Mouse (Mus musculus): Measurements from ENCODE around the gene Zfp119b. TPM values are rescaled to one million over a fixed set of nuclear protein-coding genes. Genes with fewer than 3 reads are reported as not detected.
"Not testable (repeated sequence)": the region's sequence is repeated elsewhere in the genome, so short reads cannot be mapped to it uniquely, and the experiment has no call there.

The Zfp119b gene
- total RNA-seq, 4 experiments from 2014 or later, result 3.3 to 5.6 (median 3.8) TPM

DNA sequence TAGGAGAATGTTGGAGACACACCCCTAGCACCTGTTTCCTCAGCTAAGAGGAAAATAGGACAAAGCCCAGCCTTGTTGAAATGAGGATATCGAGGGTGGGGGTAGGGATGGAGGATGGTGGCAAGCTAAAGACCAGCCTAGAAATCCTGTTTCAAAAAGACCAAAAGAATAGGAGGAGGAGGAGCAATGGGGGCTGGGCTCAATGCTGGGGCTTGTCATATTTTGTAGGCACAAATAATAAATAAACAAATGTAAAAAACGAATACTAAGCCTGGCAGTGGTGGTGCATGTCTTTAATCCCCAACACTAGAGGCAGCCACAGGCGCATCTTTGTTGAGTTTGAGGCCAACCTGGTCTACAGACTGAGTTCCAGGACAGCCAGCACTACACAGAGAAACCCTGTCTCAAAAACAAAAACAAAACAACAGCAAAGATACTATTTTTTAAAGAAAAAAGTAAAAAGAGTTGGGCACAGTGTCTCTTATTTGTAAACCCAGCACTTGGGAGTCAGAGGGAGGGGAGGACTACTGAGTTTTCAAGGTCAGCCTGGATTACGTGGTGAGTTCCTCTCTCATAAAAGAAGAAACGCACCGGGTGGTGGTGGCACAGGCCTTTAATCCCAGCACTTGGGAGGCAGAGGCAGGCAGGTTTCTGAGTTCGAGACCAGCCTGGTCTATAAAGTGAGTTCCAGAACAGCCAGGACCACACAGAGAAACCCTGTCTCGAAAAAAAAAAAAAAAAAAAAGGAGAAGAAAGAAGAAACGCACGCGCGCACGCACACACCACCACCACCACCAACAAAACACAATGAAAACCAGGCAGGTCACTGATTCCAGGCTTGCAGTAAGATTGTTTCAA is 8.7 kb upstream of the Zfp119b start:
- DNase-seq (ENCODE audit: low spot score in 2 of 2), result no peak

- peak; percentile 54 to 74 for DNase-seq (ENCODE audit: low spot score in 2 of 2)
These were observed 7.9 kb upstream of the Zfp119b start for GRCm38 (mm10) chr17:55957168-55957567.

DNA sequence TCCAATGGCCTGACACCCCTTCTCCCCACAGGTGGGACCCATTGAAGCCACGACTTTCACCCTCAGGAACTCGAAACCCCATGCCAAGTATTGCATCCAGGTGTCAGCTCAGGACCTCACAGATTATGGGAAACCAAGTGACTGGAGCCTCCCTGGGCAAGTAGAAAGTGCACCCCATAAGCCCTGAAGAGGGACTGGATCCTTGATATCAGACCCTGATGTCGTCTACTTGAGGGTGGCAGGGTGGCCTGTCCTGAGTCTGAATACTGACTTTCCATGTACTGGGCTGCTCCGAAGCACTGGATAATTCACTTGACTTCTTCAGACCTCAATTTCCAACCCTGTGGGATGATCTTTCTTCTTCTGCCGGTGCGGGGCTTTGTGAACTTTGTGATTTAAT is 7.3 kb upstream of the Zfp119b start:
- peak in 1 of 2 experiments; percentile 17 for DNase-seq (ENCODE audit: low spot score in 2 of 2)

DNA sequence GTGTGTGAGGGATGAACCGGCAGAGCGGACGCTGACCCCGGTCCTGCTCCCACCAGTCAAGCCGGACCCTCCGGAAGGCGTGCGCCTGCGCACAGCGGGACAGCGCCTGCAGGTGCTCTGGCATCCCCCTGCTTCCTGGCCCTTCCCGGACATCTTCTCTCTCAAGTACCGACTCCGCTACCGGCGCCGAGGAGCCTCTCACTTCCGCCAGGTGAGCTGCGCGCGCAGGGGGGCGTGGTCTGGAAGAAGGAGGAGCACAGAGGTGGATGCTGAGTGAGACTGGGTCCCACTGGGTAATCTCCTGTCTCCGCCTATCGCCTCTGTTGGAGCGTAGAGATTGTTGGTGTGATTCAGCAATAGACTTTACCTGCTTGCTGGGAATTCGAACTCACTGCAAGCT is 6.8 kb upstream of the Zfp119b start:
- peak; percentile 57 to 64 for DNase-seq (ENCODE audit: low spot score in 2 of 2)

DNA sequence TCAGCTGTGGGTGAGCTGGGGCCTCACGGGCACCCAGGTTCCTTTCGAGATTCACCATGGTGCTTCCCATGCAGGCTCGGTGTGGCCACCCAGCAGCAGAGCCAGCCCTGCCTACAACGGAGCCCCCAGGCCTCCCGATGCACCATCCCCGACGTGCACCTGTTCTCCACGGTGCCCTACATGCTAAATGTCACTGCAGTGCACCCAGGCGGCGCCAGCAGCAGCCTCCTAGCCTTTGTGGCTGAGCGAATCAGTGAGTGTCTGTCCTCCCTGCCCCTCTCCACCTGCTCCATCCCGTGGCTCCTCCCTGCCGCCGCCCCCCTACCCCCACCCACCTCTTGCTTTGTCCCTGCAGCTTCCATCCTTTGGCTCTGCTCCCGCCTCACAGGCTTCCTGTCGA is 4.9 kb upstream of the Zfp119b start:
- DNase-seq (ENCODE audit: low spot score in 2 of 2), result no peak

DNA sequence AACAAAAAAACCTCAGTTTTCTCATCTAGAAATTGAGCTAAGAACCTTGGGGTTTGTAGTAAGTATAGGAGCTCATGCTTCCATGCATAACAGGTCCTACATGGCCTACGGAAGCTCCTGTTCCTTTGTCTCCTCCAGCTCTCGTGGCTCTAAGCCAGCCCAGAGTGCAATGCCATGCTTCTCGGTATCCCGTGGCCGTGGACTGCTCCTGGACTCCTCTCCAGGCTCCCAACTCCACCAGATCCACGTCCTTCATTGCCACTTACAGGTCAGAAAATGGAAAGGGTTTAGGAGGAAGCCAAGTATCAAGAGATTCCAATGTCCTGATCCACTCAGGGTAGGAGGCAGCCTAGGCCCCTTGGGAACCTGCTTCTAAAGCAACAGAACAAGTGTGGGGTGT is 4.5 kb upstream of the Zfp119b start:
- no peak for DNase-seq (ENCODE audit: low spot score in 2 of 2)

- no peak for DNase-seq (ENCODE audit: low spot score in 2 of 2)
These were observed 3.2 kb upstream of the Zfp119b start, which contains the start of gene Ebi3 for GRCm38 (mm10) chr17:55952447-55953027. TSS of gene Ebi3 (plus strand) at chr17:55952640.

DNA sequence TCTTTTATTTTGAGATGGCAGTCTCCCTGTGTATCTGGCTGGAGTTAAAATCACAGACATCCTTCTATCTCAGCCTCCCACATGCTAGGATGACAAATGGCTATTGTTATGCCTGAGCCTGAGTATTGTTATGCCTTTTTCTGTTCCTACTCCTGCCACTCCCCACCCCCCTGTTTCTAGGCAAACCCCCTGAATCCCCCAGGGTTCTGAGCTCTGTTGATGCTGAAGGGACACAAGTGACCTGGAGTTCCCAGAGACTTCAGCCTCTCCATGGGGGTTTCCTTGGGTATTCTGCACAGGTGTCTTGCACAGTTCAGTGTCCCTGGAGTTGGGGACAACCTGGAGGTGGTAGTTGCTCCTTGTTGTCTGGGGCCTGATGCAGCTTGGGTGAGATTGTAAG is 2.7 kb upstream of the Zfp119b start:
- no peak for DNase-seq (ENCODE audit: low spot score in 2 of 2)

DNA sequence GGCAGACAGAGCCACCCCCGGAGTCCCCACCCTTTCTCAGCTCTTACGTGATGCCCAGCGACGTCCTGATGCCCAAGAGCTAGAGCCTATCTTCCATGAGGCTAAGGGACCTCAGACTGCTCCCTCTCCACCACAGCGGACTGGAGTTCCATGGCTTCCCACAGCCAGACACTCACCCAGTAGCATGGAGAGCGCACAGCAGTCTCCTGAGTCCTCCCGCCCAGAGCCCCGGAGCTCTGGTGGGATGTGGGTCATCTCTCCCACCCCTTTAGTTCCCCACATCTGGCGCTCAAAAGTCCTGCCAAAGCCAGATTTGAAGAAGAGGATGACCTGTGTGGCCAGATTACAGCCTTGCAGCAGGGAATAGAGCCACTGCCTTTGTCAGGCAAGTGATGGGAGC is 1.3 kb upstream of the Zfp119b start:
- DNase-seq (ENCODE audit: low spot score in 2 of 2), result no peak

DNA sequence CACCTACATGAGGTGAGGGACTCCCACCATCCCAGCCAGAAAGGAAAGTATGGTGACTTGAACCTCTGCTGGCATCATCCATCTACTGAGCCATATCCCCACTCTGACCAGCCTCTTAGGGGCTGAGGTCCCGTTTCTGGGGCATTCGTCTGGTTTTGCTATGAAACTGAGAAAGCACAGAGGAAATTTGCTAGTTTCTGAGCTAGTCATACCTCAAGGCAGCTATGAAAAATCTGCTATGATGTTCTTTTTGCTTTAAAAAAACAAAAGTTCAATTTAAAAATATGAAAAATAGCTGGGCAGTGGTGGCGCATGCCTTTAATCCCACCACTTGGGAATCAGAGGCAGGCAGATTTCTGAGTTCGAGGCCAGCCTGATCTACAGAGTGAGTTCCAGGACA is 653 bp downstream of the Zfp119b start:
- no peak for DNase-seq (ENCODE audit: low spot score in 2 of 2)

DNA sequence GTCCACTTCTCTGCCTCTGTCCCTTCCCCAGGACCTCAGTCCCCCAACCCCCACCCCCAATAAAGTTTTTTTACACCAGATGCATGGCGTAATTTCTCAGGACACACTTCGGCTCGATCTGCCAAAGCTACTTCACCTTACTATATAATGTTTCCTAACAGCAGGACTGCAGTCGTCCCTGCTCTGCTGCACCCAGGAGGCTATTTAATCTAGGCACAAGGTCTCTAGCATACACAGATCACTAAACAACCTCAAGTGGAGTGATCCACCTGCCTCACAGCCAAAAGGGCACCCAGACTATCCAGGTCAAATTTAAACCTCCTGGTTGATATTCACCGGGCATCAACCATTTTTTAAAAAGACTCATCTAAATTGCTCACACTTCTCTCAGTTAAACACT is 3.6 kb downstream of the Zfp119b start:
- DNase-seq (ENCODE audit: low spot score in 2 of 2), result peak in 1 of 2 experiments; percentile 12

- DNase-seq (ENCODE audit: low spot score in 2 of 2), result peak; percentile 95 to 96
These were observed 4.2 kb downstream of the Zfp119b start for GRCm38 (mm10) chr17:55944866-55945682.

DNA sequence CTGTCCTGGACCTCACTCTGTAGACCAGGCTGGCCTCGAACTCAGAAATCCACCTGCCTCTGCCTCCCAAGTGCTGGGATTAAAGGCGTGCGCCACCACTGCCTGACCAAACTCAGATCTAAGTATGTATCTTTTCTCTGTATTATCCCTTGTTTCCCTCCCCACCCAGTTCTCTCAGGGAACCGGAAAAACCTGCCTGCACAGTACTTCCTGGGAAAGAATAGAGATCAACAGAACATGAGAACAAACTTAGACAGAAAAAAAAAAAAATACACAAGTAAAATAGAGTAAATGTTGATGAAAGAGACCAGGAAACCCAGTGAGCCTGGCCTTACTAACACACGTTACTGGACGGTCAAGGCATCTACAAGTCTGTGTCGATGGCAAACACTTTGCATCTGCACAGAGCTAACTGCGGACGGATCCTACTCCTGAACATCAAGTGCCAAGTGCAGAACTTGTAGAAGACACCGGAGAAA is 4.9 kb downstream of the Zfp119b start:
- DNase-seq (ENCODE audit: low spot score in 2 of 2), result not testable (repeated sequence)

DNA sequence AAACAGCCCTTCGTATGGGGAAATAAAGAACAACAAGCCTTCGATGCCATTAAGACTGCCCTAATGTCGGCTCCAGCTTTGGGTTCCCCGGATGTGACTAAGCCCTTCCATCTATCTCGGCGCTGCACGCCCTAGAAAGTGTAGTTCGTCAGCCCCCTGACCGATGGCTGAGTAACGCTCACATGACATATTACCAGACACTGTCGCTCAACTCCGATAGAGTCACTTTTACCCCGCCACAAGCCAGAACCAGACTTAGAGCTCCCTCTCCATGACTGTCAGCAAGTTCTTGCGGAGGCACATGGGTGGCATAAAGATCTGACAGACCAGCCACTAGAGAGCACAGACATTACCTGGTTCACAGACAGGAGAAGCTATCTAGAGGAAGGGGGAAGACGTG is 16.1 kb downstream of the Zfp119b start:
- DNase-seq (ENCODE audit: low spot score in 2 of 2), result no peak

GRCm38 (mm10) chr17:55932635-55933034 is 16.7 kb downstream of the Zfp119b start:
- DNase-seq (ENCODE audit: low spot score in 2 of 2), result no peak

- peak in 1 of 2 experiments; percentile 28 for DNase-seq (ENCODE audit: low spot score in 2 of 2)
These were observed 17.5 kb downstream of the Zfp119b start for GRCm38 (mm10) chr17:55931553-55932502.

- DNase-seq (ENCODE audit: low spot score in 2 of 2), result no peak
These were observed 42.6 kb downstream of the Zfp119b start for GRCm38 (mm10) chr17:55906669-55907068.

DNA sequence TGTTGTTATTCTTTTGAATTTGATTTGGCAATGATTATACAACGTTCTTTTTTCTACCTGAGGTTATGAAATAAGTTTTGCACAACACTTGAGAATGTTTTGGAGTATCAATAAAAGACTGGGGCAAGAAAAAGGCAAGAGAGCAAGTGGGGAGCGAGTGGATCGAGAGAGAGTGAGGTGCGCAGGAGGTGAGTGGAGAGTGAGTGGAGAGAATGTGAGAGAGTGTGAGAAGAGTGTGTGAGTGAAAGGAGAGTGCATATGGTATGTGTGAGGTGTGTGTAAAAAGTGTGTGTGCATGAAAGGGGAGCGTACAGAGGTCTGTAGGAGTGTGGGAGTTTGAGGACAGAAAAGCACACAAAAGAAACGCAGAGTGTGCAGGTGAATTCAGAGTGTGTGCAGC is 45.2 kb downstream of the Zfp119b start:
- no peak for DNase-seq (ENCODE audit: low spot score in 2 of 2)

DNA sequence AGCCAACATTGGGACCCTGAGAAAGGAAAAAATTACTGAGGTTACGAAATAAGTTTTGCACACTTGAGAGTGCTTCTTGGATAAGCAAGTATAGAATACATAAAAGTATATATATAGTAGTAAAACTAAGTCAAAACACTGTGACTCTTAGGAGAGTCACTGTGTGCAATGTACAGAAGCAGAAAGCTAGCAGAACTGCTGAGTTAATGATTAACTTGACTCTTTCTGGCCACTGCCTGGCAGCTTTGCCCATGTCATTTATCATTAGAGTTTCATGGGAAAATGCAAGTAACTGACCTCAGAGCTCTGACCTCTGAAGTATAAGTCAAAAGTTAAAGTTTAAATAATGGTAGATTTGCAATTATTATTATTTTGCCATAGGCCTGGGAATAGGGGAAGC is 45.6 kb downstream of the Zfp119b start:
- DNase-seq (ENCODE audit: low spot score in 2 of 2), result no peak

DNA sequence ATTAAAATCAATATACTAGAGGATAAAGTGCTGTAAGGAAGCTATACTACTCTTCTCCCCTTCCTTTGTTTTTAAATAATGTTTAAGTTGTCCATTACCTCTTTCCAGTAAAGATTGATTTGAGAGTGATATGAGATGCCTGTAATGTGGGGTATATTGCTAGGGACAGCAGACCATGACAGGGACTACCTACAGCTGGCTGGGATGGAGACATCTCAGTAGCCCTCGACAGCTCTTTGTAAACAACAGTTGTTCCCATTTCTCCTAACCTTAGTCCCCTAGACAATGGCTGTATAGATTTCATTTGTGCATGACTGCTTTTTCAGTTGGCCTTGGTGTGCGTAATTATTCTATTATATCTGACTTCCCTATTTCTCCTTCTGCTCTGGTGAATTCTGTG is 46.2 kb downstream of the Zfp119b start:
- DNase-seq (ENCODE audit: low spot score in 2 of 2), result no peak
